Mouse (Mus musculus) NIH3T3 (cell line): Measurements from ENCODE around the gene Shtn1.
A peak's percentile ranks its signal among the peaks of the same experiment; 100 is the strongest.

Experiments
- DNase-seq: peaks from one replicate; pipeline ENCODE4 v3.0.0-alpha.2; 2012; ENCODE audit warnings: low read depth

Gene Shtn1

GRCm38 (mm10) chr19:59075472-59076101 lies at the start of gene Shtn1:
Gene Shtn1, minus strand, starts transcription at chr19:59076100.
- DNase-seq: no peak

GRCm38 (mm10) chr19:59114152-59114551 lies 38.3 kb upstream of the Shtn1 start:
- DNase-seq: peak; percentile 53

GRCm38 (mm10) chr19:59109937-59110336 lies 34.0 kb upstream of the Shtn1 start:
- no peak for DNase-seq

- DNase-seq: no peak
These were observed 22.4 kb upstream of the Shtn1 start for GRCm38 (mm10) chr19:59098315-59098714.

GRCm38 (mm10) chr19:59092295-59092694 lies 16.4 kb upstream of the Shtn1 start:
- no peak for DNase-seq

GRCm38 (mm10) chr19:59090337-59090736 lies 14.4 kb upstream of the Shtn1 start:
- DNase-seq: no peak

GRCm38 (mm10) chr19:59084296-59084695 lies 8.4 kb upstream of the Shtn1 start:
- no peak for DNase-seq

GRCm38 (mm10) chr19:59076131-59076530 lies 231 bp upstream of the Shtn1 start:
- DNase-seq: no peak

- DNase-seq: no peak
These were observed 944 bp downstream of the Shtn1 start for GRCm38 (mm10) chr19:59074841-59075471.

- no peak for DNase-seq
These were observed 1.5 kb downstream of the Shtn1 start for GRCm38 (mm10) chr19:59074381-59074780.

- no peak for DNase-seq
These were observed 2.9 kb downstream of the Shtn1 start for GRCm38 (mm10) chr19:59073006-59073405.

GRCm38 (mm10) chr19:59071979-59072378 lies 3.9 kb downstream of the Shtn1 start:
- DNase-seq: no peak

GRCm38 (mm10) chr19:59071396-59071795 lies 4.5 kb downstream of the Shtn1 start:
- DNase-seq: peak; percentile 38

- no peak for DNase-seq
These were observed 8.2 kb downstream of the Shtn1 start for GRCm38 (mm10) chr19:59067652-59068051.

GRCm38 (mm10) chr19:59066670-59067069 lies 9.2 kb downstream of the Shtn1 start:
- no peak for DNase-seq

- no peak for DNase-seq
These were observed 9.8 kb downstream of the Shtn1 start for GRCm38 (mm10) chr19:59066115-59066514.

GRCm38 (mm10) chr19:59064616-59065015 lies 11.3 kb downstream of the Shtn1 start:
- DNase-seq: no peak

GRCm38 (mm10) chr19:59063568-59063967 lies 12.3 kb downstream of the Shtn1 start:
- DNase-seq: peak; percentile 13

GRCm38 (mm10) chr19:59058105-59058504 lies 17.8 kb downstream of the Shtn1 start:
- DNase-seq: no peak

- no peak for DNase-seq
These were observed 18.5 kb downstream of the Shtn1 start for GRCm38 (mm10) chr19:59057366-59057765.

- DNase-seq: no peak
These were observed 21.3 kb downstream of the Shtn1 start for GRCm38 (mm10) chr19:59054632-59054951.

GRCm38 (mm10) chr19:59053931-59054631 lies 21.8 kb downstream of the Shtn1 start:
- no peak for DNase-seq

- no peak for DNase-seq
These were observed 23.0 kb downstream of the Shtn1 start for GRCm38 (mm10) chr19:59052783-59053490.
